Mouse (Mus musculus) ES-E14 (cell line): ENCODE measurements around the gene Tuba4a.

Experiments used
- CHD2 ChIP-seq: IDR thresholded peaks from 2 replicates; pipeline ENCODE4 v1.6.1; 2014; ENCODE audit warnings: mild to moderate bottlenecking, low read depth, low read length, inconsistent platforms
- MAFK ChIP-seq: IDR thresholded peaks from 2 replicates; pipeline ENCODE4 v1.6.1; 2014; ENCODE audit warnings: mild to moderate bottlenecking, low read depth, low read length, inconsistent platforms; ENCODE audit not compliant: insufficient read depth
- ZNF384 ChIP-seq: IDR thresholded peaks from 2 replicates; pipeline ENCODE4 v1.6.1; 2012; ENCODE audit warnings: low read depth, low read length, inconsistent platforms

GRCm38 (mm10) chr1:75239591-75239990 lies 19.9 kb upstream of the Tuba4a start:
- TF ChIP-seq MAFK, result no peak
- TF ChIP-seq CHD2, result no peak
- TF ChIP-seq ZNF384, result no peak
